Mouse (Mus musculus) lung, adult 2 months (tissue): ENCODE measurements around the gene Il17re. TPM values are rescaled to one million over a fixed set of nuclear protein-coding genes. Genes with fewer than 3 reads are reported as not detected.

Experiments used
- DNase-seq: peaks from one replicate; pipeline ENCODE4 v3.0.0; 2022
- H3K4me1 ChIP-seq: fragments of 200-500 bp; 2 replicates; pipeline ENCODE4 v1.6.1; 2011; ENCODE audit warnings: low read length; ENCODE audit not compliant: control insufficient read depth, insufficient read depth
- H3K4me3 ChIP-seq: fragments of 200-500 bp; replicated peaks from 2 replicates; pipeline ENCODE3; 2011; ENCODE audit warnings: low read depth, mild to moderate bottlenecking, control low read depth, low read length; ENCODE audit errors: extremely low read depth
- CTCF ChIP-seq: fragments of 200-500 bp; IDR thresholded peaks from 2 replicates; pipeline ENCODE4 v1.5.1; 2011; ENCODE audit warnings: mild to moderate bottlenecking, low read length, control low read depth; ENCODE audit not compliant: insufficient read depth
- POLR2A ChIP-seq: fragments of 200-500 bp; IDR thresholded peaks from 2 replicates; pipeline ENCODE4 v1.6.1; 2011; ENCODE audit warnings: low read depth, mild to moderate bottlenecking, control low read depth, low read length, borderline replicate concordance; ENCODE audit errors: extremely low read depth
- WGBS: fragments of 180-500 bp; shearing (Covaris S2); methylation state at CpG from one replicate; pipeline ENCODE4 v1.1.7; 2018; 5-methylcytosine and 5-hydroxymethylcytosine counted together
- polyA plus RNA-seq: library from polyadenylated mRNA; depleted of rRNA; stranded (reverse); fragments of >200 nt; gene quantifications from 2 replicates; pipeline ENCODE4 v1.2.3, GENCODE M21; 2012

Gene Il17re
- polyA plus RNA-seq, 1 experiment, result 62.4 TPM

DNA sequence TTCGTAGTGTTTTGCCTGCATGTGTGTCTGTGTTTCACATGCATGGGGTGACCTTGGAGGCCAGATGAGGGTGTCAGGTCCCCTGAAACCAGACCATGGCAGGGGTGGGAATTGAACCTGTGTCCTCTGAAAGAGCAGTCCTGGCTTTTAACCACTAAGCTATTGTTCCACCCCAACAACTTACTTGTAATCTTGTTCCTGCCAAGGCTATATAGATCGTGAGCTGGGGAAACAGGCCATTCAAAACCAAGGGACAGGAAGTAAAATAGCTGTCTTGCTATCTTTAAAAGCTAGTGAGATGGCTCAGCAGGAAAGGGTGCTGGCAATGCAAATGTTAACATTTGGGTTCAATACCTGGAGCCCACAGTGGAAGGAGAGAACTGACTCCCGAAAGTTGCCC, 28.3 kb upstream of the Il17re start:
- no peak for TF ChIP-seq CTCF
- Histone ChIP-seq H3K4me3 (no peak overlapping the region), H3K4me1 (no peaks in the 10 kb centered on the region)
- WGBS, result 58% methylated on average over 3 of the region's 3 CpGs
- DNase-seq, result no peak

DNA sequence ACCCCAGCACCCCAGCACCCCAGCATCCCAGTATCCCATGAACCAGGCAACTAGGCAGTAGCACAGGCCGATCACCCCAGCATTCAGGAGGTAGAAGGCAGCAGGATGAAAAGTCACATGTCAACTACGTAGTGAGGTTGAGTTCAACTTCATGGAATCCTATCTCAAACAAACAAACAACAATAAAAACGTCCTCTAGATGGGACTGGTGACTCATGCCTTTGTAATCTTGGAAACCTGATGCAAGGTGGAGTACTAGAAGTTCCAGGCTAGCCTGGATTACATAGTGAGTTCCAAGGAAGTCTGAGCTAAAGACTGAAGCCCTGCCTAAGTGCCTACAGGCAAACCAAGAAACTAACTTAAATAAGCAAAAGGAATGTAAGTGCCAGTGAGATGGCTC, 27.4 kb upstream of the Il17re start:
- H3K4me1 ChIP-seq, result no peaks in the 10 kb centered on the region
- H3K4me3 ChIP-seq, result no peak overlapping the region
- no peak for DNase-seq
- WGBS, result 38% methylated on average over 3 of the region's 3 CpGs
- no peak for TF ChIP-seq CTCF
- TF ChIP-seq POLR2A, result no peak

DNA sequence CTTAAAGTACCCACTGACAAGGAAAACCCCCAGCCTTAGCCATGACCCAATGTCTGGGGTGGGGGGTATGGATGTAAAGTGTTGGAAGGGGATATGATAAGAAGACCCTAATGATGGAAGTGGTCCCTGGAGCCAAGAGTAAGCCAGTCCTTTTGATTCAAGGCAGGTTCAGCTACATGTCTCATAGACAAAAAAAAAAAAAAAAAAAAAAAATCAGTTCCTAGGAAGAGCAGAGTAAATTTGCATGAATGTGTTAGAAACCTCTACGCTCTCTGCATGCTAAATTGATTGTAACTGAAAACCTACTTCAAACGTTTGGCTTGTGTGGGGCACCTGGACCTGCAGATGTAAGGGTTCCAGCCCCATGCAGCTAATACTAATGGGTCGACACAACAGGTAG, 26.5 kb upstream of the Il17re start:
- H3K4me1 ChIP-seq, result no peaks in the 10 kb centered on the region
- DNase-seq, result no peak
- WGBS, result 55% methylated on average over 3 of the region's 3 CpGs
- TF ChIP-seq CTCF, result no peak
- TF ChIP-seq POLR2A, result no peak
- no peak overlapping the region for H3K4me3 ChIP-seq

DNA sequence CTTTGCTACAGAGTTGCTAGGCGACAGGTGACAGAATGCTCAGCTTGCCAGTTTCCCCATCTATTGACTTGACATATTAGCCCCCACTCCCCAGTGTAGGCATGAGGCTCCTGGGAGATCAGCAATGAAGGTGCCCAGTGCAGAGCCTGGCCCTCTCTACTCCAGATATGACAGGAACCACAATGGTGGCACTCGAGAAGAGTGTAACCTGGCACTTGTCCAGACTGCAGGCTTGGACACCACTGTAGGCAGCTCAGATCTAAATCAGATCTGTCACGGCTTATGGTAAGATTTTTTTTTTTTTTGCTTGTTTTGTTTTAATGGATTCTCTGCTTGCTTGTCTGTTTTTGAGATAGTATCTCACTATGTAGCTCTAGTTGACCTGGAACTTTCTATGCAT, 24.6 kb upstream of the Il17re start:
- Histone ChIP-seq H3K4me3 (no peak overlapping the region), H3K4me1 (no peaks in the 10 kb centered on the region)
- TF ChIP-seq POLR2A (no peak), CTCF (no peak)
- DNase-seq, result no peak
- WGBS, result 46% methylated on average over 3 of the region's 3 CpGs

DNA sequence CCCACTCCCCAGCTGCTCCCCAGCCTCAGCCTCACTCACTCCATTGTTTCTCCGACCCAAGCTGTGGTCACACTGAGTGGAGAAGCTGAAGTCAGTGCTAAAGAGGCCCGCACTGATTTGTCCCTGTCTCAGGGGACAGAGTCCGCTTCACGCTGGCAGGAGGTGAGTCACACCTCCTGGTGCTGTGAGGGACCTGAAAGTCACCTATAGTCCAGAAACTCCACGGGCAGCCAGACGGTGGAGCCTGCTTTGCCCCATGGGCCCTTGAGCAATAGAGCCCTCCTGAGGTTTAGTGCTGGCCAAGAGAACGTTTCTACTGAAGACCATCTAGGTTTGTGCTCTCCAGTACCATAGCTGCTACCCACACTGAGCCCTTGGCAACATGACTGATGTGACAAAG, 23.6 kb upstream of the Il17re start:
- Histone ChIP-seq H3K4me3 (no peak overlapping the region), H3K4me1 (no peaks in the 10 kb centered on the region)
- no peak for TF ChIP-seq CTCF
- TF ChIP-seq POLR2A, result no peak
- WGBS, result 64% methylated on average over 7 of the region's 7 CpGs
- no peak for DNase-seq

DNA sequence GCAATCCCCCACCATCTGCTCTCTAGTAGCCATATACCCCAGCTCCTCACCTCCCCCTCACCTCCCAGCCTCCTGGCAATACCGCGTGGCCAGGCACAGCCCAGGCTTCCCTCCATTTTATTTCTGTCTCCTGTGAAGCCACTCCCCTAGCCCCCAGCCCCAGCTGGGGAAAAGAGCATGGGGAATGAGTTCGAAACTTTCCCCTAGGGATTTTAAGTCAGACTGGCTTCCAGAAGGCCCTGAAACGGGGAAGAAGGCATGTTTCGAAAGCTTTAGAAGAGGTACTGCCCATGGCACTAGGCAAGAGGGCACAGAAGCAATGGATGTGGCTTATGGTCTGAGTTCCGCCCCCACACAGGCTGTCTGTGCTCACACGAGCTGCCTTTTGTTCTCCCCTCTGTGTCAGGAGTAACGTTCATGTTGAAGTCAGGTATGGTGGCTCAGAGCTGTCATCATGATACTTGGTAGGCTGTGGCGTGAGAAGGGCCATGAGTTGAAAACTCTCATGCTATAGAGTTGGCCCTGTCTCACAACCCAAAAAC, 22.5 kb upstream of the Il17re start, which contains the start of gene Cidec:
Gene Cidec (minus strand): TSS at position 97 of the 542 bp plus-strand sequence.
- WGBS, result 71% methylated on average over 9 of the region's 9 CpGs
- Histone ChIP-seq H3K4me1 (no peaks in the 10 kb centered on the region), H3K4me3 (no peak within 1 kb of the TSS)
- no peak for TF ChIP-seq POLR2A
- no peak for DNase-seq

DNA sequence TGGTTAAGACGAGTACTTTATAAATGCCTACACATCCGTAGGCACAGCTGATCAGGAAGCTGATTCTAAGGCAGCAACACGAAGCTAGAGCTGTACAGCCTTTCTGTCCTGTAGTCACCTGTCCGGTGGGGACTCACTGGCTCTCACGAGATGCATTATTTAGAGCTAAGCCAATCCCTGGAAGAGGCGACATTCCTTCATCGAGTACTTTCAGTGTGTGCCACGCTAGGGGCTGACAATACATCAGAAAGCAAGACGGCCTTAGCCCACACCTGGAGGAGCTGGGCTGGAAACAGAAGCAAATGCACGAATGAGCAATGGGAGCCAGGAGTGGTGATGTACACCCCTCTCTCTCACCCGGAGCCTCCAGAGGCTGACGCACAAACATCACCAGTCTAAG, 21.1 kb upstream of the Il17re start:
- Histone ChIP-seq H3K4me3 (no peak overlapping the region), H3K4me1 (no peaks in the 10 kb centered on the region)
- no peak for TF ChIP-seq CTCF
- no peak for TF ChIP-seq POLR2A
- 64% methylated on average over 12 of the region's 12 CpGs for WGBS
- DNase-seq, result no peak

DNA sequence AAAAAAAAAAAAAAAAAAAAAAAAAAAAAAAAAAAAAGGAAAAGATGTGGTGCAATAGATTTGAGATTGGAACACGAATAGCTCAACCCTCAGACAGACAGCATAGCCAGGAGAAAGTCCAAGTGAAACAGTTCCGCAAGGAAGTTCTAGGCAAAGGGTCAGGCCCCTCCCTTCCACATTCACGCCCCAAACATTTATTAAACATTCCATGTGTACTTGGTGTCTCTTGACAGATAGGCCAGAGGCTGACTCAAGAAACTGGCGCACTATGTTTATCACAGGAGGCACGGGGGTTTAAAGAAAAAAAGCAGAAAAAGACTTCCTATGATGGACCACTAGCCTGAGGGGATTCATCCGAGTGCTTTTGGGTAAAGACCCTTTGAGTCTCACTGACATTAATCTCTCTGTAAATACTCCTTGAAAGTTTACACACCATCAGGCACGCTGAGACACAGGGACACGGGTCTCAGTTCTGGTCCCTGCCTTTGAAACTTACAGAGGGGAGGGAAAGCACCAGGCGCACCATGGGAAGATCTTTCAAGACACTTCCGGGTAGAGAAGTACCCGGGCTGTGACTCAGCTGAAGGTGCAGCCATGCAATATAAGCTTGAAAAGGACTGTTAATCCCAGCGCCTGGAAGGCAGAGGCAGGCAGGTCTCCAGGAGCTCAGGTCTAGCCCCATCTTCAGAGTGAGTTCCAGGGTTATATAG, 19.4 kb upstream of the Il17re start:
- 34% methylated on average over 12 of the region's 12 CpGs for WGBS
- TF ChIP-seq POLR2A (no peak), CTCF (no peak)
- peaks cover 3% of the 10 kb centered on the region; the same call in 1 of the 2 replicates for H3K4me1 ChIP-seq
- DNase-seq, result no peak
- no peak overlapping the region for H3K4me3 ChIP-seq

DNA sequence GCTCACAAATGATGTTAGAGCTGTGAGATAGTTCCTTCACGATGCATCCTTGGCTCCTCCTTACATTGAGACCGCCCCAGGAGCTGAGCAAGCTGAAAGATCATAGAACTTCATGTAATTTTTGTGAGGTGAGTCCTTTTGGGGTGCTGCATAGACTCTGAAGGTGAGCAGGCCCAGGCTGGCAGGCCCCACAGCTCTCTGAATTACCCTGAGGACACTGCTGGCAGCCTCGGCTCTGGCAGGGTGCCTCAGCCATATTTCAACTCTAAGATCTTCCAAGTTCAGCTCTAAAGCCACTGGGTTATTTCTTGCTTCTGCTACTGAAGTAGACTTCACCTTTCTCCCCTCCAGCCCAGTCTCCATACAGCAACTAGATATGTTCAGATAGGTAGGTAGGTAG, 17.6 kb upstream of the Il17re start:
- 84% methylated on average over 3 of the region's 3 CpGs for WGBS
- DNase-seq, result no peak
- H3K4me3 ChIP-seq, result no peak overlapping the region
- peaks cover 3% of the 10 kb centered on the region; the same call in 1 of the 2 replicates for H3K4me1 ChIP-seq
- no peak for TF ChIP-seq CTCF
- no peak for TF ChIP-seq POLR2A

DNA sequence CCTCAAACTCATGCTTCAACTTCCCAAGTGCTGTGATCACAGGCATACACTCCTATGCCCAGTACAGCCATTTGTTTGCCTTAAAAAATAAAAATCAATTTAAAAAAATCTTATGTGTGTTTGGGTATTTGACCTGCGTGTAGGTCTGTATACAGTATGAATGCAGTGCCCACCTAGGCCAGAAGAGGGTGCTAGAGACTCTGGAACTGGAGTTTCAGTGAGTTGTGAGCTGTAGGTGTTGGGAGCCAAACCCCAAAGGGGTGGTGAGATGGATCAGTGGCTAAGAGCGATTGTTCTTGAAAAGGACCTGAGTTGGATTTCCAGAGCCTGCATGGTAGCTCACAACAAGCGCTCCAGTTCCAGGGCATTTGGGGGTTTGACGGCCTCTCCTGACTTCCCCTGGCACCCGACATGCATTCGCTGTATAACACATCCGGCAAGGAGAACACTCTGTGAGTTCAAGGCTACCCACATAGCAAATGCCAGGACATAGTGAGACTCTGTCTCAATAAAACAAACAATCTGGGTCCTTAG, 17.1 kb upstream of the Il17re start:
- DNase-seq, result peak; percentile 74
- TF ChIP-seq CTCF, result peak; percentile 70
- no peak for TF ChIP-seq POLR2A
- 48% methylated on average over 7 of the region's 7 CpGs for WGBS

DNA sequence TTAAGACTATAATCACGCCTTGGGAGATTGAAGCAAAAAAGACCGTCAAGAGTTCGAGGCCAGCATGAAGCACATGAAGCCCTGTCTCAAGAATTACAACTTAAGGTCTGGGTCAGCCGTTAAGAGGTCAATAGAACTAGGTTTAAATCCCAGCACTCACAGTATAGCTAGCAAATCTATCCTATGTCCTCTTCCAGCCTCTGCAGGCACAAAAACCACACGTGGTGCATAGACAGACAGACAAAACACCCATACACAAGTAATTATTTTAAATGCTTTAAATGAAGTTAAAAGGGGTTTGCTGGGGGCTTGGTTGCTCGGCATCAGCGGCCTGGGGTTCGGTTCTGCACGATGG, 16.2 kb upstream of the Il17re start:
- no peak for DNase-seq
- 37% methylated on average over 9 of the region's 9 CpGs for WGBS
- H3K4me1 ChIP-seq, result peaks cover 3% of the 10 kb centered on the region; the same call in 1 of the 2 replicates
- TF ChIP-seq POLR2A (no peak), CTCF (no peak)
- peak overlapping the region; percentile 52 for H3K4me3 ChIP-seq

More for the DNA sequence above, 17.1 kb upstream of the Il17re start:
- Histone ChIP-seq H3K4me3 (no peak overlapping the region), H3K4me1 (peaks cover 3% of the 10 kb centered on the region; the same call in 1 of the 2 replicates)
